Mouse (Mus musculus) megakaryocyte-erythroid progenitor cell, adult 5-6 weeks (primary cell): ENCODE measurements around the gene Syt6. TPM values are rescaled to one million over a fixed set of nuclear protein-coding genes. Genes with fewer than 3 reads are reported as not detected.

Source experiments
- ATAC-seq: replicated peaks from 2 replicates; pipeline ENCODE4 v1.8.0; 2016; ENCODE audit warnings: mild to moderate bottlenecking, inconsistent platforms; ENCODE audit not compliant: severe bottlenecking, poor library complexity, low FRiP score, low TSS enrichment
- total RNA-seq, 2 experiments: library from RNA; stranded (forward) in 1 of 2; stranded (reverse) in 1 of 2; fragments of 200-1000, 215-1000 nt in 1 of 2; fragments of >200 nt in 1 of 2; fragmentation: Nextera tagmentation in 1 of 2; gene quantifications; 2 replicates each; pipeline ENCODE4 v1.2.3; 2014 to 2017

Syt6 gene
- total RNA-seq, 2 experiments from 2014 or later = not detected

GRCm38 (mm10) chr3:103595271-103595810 is 20.3 kb downstream of the Syt6 start:
- ATAC-seq = no peak

- no peak for ATAC-seq
Observed at GRCm38 (mm10) chr3:103597586-103597985, 22.6 kb downstream of the Syt6 start.

- ATAC-seq = no peak
Observed at GRCm38 (mm10) chr3:103601011-103601410, 26.0 kb downstream of the Syt6 start.

GRCm38 (mm10) chr3:103601561-103601960 is 26.5 kb downstream of the Syt6 start:
- no peak for ATAC-seq

GRCm38 (mm10) chr3:103606045-103606597 is 31.1 kb downstream of the Syt6 start:
- ATAC-seq = no peak

GRCm38 (mm10) chr3:103606660-103607595 is 31.9 kb downstream of the Syt6 start:
- no peak for ATAC-seq

- no peak for ATAC-seq
Observed at GRCm38 (mm10) chr3:103610231-103610630, 35.2 kb downstream of the Syt6 start.

- ATAC-seq = no peak
Observed at GRCm38 (mm10) chr3:103612636-103613355, 37.8 kb downstream of the Syt6 start.

- ATAC-seq = no peak
Observed at GRCm38 (mm10) chr3:103615621-103616020, 40.6 kb downstream of the Syt6 start.

- ATAC-seq = no peak
Observed at GRCm38 (mm10) chr3:103616981-103617380, 42.0 kb downstream of the Syt6 start.

GRCm38 (mm10) chr3:103620101-103620500 is 45.1 kb downstream of the Syt6 start:
- ATAC-seq = no peak

- ATAC-seq = no peak
Observed at GRCm38 (mm10) chr3:103623893-103624470, 49.0 kb downstream of the Syt6 start.

- no peak for ATAC-seq
Observed at GRCm38 (mm10) chr3:103624591-103625051, 49.6 kb downstream of the Syt6 start.

GRCm38 (mm10) chr3:103625169-103625568 is 50.1 kb downstream of the Syt6 start:
- ATAC-seq = no peak

- no peak for ATAC-seq
Observed at GRCm38 (mm10) chr3:103626481-103626880, 51.5 kb downstream of the Syt6 start.

- ATAC-seq = no peak
Observed at GRCm38 (mm10) chr3:103627661-103628060, 52.6 kb downstream of the Syt6 start.

- ATAC-seq = no peak
Observed at GRCm38 (mm10) chr3:103633124-103633523, 58.1 kb downstream of the Syt6 start.

GRCm38 (mm10) chr3:103633831-103634230 is 58.8 kb downstream of the Syt6 start:
- ATAC-seq = no peak

- no peak for ATAC-seq
Observed at GRCm38 (mm10) chr3:103634256-103634655, 59.2 kb downstream of the Syt6 start.

- no peak for ATAC-seq
Observed at GRCm38 (mm10) chr3:103637641-103638040, 62.6 kb downstream of the Syt6 start.
